Comparison of ENCODE assay signal across 11 mouse cellular contexts in genomic region chr1:131062821-131063220, GRCm38 (mm10). TPM values are rescaled to one million over a fixed set of nuclear protein-coding genes. Genes with fewer than 3 reads are reported as not detected.
DNase-seq lines count a peak whose midpoint lies in the region; ATAC-seq and TF ChIP-seq lines count a peak whose summit lies in the region.
"Had no signal": no experiment of that assay in that cellular context is flagged by ENCODE, and none has a peak within 500 bp of the region (broad histone marks: within the 10 kb centered on the region; RNA-seq: fewer than 3 reads in every experiment).

No protein-coding gene starts in this region.

- peak; percentile 72 for DNase-seq in right cerebral cortex, adult 18-20 months
- DNase-seq in right cerebral cortex, postnatal 4 days: no peak
- DNase-seq in limb, embryonic 14.5 days (ENCODE audit: low spot score): peak; percentile 30
- no peak for DNase-seq in adrenal gland, postnatal 10 days
- no peak for DNase-seq in B cell, adult 2 months
- DNase-seq in retina, embryonic 14.5 days (ENCODE audit: low spot score): no peak

- H3K9ac ChIP-seq in heart, embryonic 14.5 days (ENCODE audit: low read length): peak overlapping the region; percentile 49
- H3K9ac ChIP-seq in limb, embryonic 14.5 days (ENCODE audit: low read depth, low read length, severe bottlenecking): no peak overlapping the region
- H3K9ac ChIP-seq in intestine, embryonic 15.5 days: no peak overlapping the region

- H3K27me3 ChIP-seq in heart, embryonic 14.5 days (ENCODE audit: control insufficient read depth, insufficient read depth, low read length): no peaks in the 10 kb centered on the region
- no peaks in the 10 kb centered on the region for H3K27me3 ChIP-seq in limb, embryonic 14.5 days (ENCODE audit: control insufficient read depth, insufficient read depth, low read length)
- H3K27me3 ChIP-seq in intestine, embryonic 15.5 days (replicated peaks): no peaks in the 10 kb centered on the region

- peak; percentile 71 for ATAC-seq in heart, embryonic 14.5 days (ENCODE audit: insufficient number of reproducible peaks, insufficient read depth, low FRiP score, low read depth)
- peak; percentile 59 for ATAC-seq in limb, embryonic 14.5 days (ENCODE audit: low FRiP score, low read depth)
- ATAC-seq in intestine, embryonic 15.5 days: no peak

- peaks cover 17% of the 10 kb centered on the region for H3K36me3 ChIP-seq in heart, embryonic 14.5 days (ENCODE audit: control insufficient read depth, insufficient read depth, low read length)
- H3K36me3 ChIP-seq in limb, embryonic 14.5 days (ENCODE audit: control insufficient read depth, insufficient read depth, low read length): peaks cover 6% of the 10 kb centered on the region
- H3K36me3 ChIP-seq in intestine, embryonic 15.5 days: peaks cover under 1% of the 10 kb centered on the region; the same call in 1 of the 2 replicates

- no peaks in the 10 kb centered on the region for H3K9me3 ChIP-seq in heart, embryonic 14.5 days (ENCODE audit: control insufficient read depth, low read length)
- H3K9me3 ChIP-seq in limb, embryonic 14.5 days (ENCODE audit: control insufficient read depth, low read length): no peaks in the 10 kb centered on the region
- H3K9me3 ChIP-seq in intestine, embryonic 15.5 days: no peaks in the 10 kb centered on the region

- no peak overlapping the region for H3K4me3 ChIP-seq in heart, embryonic 14.5 days (ENCODE audit: control insufficient read depth in 1 of 2, insufficient read depth in 1 of 2, low read depth in 1 of 2, low read length in 2 of 2)
- H3K4me3 ChIP-seq in limb, embryonic 14.5 days (replicated peaks; ENCODE audit: low read length): no peak overlapping the region
- H3K4me3 ChIP-seq in intestine, embryonic 15.5 days (replicated peaks): no peak overlapping the region
- H3K4me3 ChIP-seq: left cerebral cortex, adult 2 months had no signal

- peak overlapping the region; percentile 71 to 87 for H3K27ac ChIP-seq in heart, embryonic 14.5 days (replicated peaks in 1 of 2; ENCODE audit: control insufficient read depth in 1 of 2, insufficient read depth in 1 of 2, low read depth in 2 of 2, low read length in 2 of 2)
- no peak overlapping the region for H3K27ac ChIP-seq in limb, embryonic 14.5 days (replicated peaks; ENCODE audit: low read depth, low read length)
- H3K27ac ChIP-seq in intestine, embryonic 15.5 days: no peak overlapping the region
- H3K27ac ChIP-seq: left cerebral cortex, adult 2 months had no signal

- peak overlapping the region; percentile 28 for H3K4me2 ChIP-seq in heart, embryonic 14.5 days (ENCODE audit: low read length)
- H3K4me2 ChIP-seq in limb, embryonic 14.5 days (replicated peaks; ENCODE audit: low read depth, low read length, severe bottlenecking): no peak overlapping the region
- no peak overlapping the region for H3K4me2 ChIP-seq in intestine, embryonic 15.5 days (replicated peaks)

- 30% methylated on average over 6 of the region's 6 CpGs for WGBS in heart, embryonic 14.5 days
- WGBS in limb, embryonic 14.5 days: 72% methylated on average over 6 of the region's 6 CpGs
- 58% methylated on average over 6 of the region's 6 CpGs for WGBS in intestine, embryonic 15.5 days

- H3K4me1 ChIP-seq in heart, embryonic 14.5 days (ENCODE audit: control insufficient read depth in 2 of 2, insufficient read depth in 2 of 2, low read length in 2 of 2): peaks cover 57 to 73% of the 10 kb centered on the region in 2 experiments
- peaks cover 8% of the 10 kb centered on the region; the same call in 1 of the 2 replicates for H3K4me1 ChIP-seq in limb, embryonic 14.5 days (ENCODE audit: control insufficient read depth, insufficient read depth, low read length)
- H3K4me1 ChIP-seq in intestine, embryonic 15.5 days (replicated peaks): peaks cover 42% of the 10 kb centered on the region

- no peak for TF ChIP-seq POLR2A in limb, embryonic 14.5 days (IDR thresholded peaks at IDR 0.05; ENCODE audit: borderline replicate concordance, extremely low read depth, insufficient read depth, insufficient read length)

RNA-seq across cellular contexts. Expression of gene Mapkapk2, which starts 34.8 kb away (rescaled TPM):
- polyA plus RNA-seq in heart, embryonic 14.5 days (2014; fragmentation: Nextera tagmentation; extraction: Ambion mirVana): 59.9 and 96.1 TPM in 2 replicates
- polyA plus RNA-seq in limb, embryonic 14.5 days (2012; rRNA removed): 60.9 and 70.0 TPM in 2 replicates
- 49.9 and 51.6 TPM in 2 replicates for polyA plus RNA-seq in limb, embryonic 14.5 days (2014; fragmentation: Nextera tagmentation; extraction: Ambion mirVana)
- total RNA-seq in adrenal gland, postnatal 10 days (2021): 100 to 1,000 TPM; 159 to 169 TPM
- 42.6 and 44.5 TPM in 2 replicates for polyA plus RNA-seq in intestine, embryonic 15.5 days (2015; fragmentation: Nextera tagmentation; extraction: Ambion mirVana)

RNA-seq across cellular contexts. Expression of gene Il10, which starts 43.2 kb away (rescaled TPM):
- not detected in 2 replicates for polyA plus RNA-seq in heart, embryonic 14.5 days (2014; fragmentation: Nextera tagmentation; extraction: Ambion mirVana)
- 0.05 and 0.06 TPM in 2 replicates for polyA plus RNA-seq in limb, embryonic 14.5 days (2012; rRNA removed)
- polyA plus RNA-seq in limb, embryonic 14.5 days (2014; fragmentation: Nextera tagmentation; extraction: Ambion mirVana): not detected in 2 replicates
- not detected for total RNA-seq in adrenal gland, postnatal 10 days (2021)
- polyA plus RNA-seq in intestine, embryonic 15.5 days (2015; fragmentation: Nextera tagmentation; extraction: Ambion mirVana): not detected in 2 replicates
- total RNA-seq: common myeloid progenitor, adult 5-6 weeks; heart, postnatal 14 days; left cerebral cortex, adult 2 months had no signal

Comparison
In these comparisons a context has a peak if more than half of its experiments do, and no peak if none do; other contexts are left out.
1. DNase-seq: peak in right cerebral cortex, adult 18-20 months (single experiment) and limb, embryonic 14.5 days (single experiment); none in right cerebral cortex, postnatal 4 days (single experiment), adrenal gland, postnatal 10 days (single experiment), B cell, adult 2 months (0 of 2) and retina, embryonic 14.5 days (single experiment).
2. H3K27ac ChIP-seq: peak in heart, embryonic 14.5 days (2 of 2); none in limb, embryonic 14.5 days (single experiment) and intestine, embryonic 15.5 days (single experiment).